Mouse (Mus musculus): ENCODE results near the gene Gnmt.

- TF ChIP-seq POLR2A (IDR thresholded peaks at IDR 0.05; ENCODE audit: insufficient read length, low read depth) (no peak), CEBPB (IDR thresholded peaks at IDR 0.05; ENCODE audit: insufficient read depth, poor library complexity, severe bottlenecking) (no peak), MYOD1 (IDR thresholded peaks at IDR 0.05; ENCODE audit: control insufficient read depth in 1 of 3, insufficient read length in 2 of 3, low read depth in 2 of 3) (no peak), POLR2AphosphoS2 (IDR thresholded peaks at IDR 0.05; ENCODE audit: insufficient read length, low read depth) (no peak)
Observed at GRCm38 (mm10) chr17:46763544-46763943, 34.6 kb upstream of the Gnmt start, which contains the start of gene Ptcra.

Measured in myocyte (in vitro differentiated cells).